Mouse (Mus musculus): ENCODE results near the gene Styx.
A peak's percentile ranks its signal among the peaks of the same experiment; 100 is the strongest.

GRCm38 (mm10) chr14:45423220-45423619, 72.3 kb downstream of the Styx start:
- TF ChIP-seq CTCF (conservative IDR thresholded peaks at IDR 0.05; ENCODE audit: low read length) (peak; percentile 61), POU5F1 (IDR thresholded peaks at IDR 0.05; ENCODE audit: borderline replicate concordance, low read length) (no peak), NANOG (IDR thresholded peaks at IDR 0.05; ENCODE audit: borderline replicate concordance, low read length) (no peak)

Data from E14TG2a.4 (cell line).